Mouse (Mus musculus): Measurements from ENCODE around the gene Lsamp. TPM values are rescaled to one million over a fixed set of nuclear protein-coding genes. Genes with fewer than 3 reads are reported as not detected.

The Lsamp gene
- polyA plus RNA-seq, 1 experiment from 2014 or later: 8.4 TPM

- Histone ChIP-seq H3K4me1 (no peaks in the 10 kb centered on the region), H3K36me3 (no peaks in the 10 kb centered on the region), H3K9ac (no peak overlapping the region), H3K27me3 (no peaks in the 10 kb centered on the region), H3K9me3 (replicated peaks) (no peaks in the 10 kb centered on the region), H3K4me3 (replicated peaks) (no peak overlapping the region), H3K27ac (replicated peaks) (no peak overlapping the region), H3K4me2 (replicated peaks) (no peak overlapping the region)
- no peak for ATAC-seq (ENCODE audit: insufficient number of reproducible peaks, low FRiP score, low TSS enrichment, low read depth)
- 20% methylated on average over 11 of the region's 11 CpGs for WGBS
Observed at GRCm38 (mm10) chr16:42172476-42172875, 2188.3 kb downstream of the Lsamp start.

GRCm38 (mm10) chr16:42178866-42179265, 2194.7 kb downstream of the Lsamp start:
- Histone ChIP-seq H3K9ac (no peak overlapping the region), H3K4me3 (replicated peaks) (no peak overlapping the region), H3K27me3 (no peaks in the 10 kb centered on the region), H3K36me3 (no peaks in the 10 kb centered on the region), H3K27ac (replicated peaks) (no peak overlapping the region), H3K4me2 (replicated peaks) (no peak overlapping the region), H3K9me3 (replicated peaks) (no peaks in the 10 kb centered on the region), H3K4me1 (no peaks in the 10 kb centered on the region)
- WGBS: 72% methylated on average over 3 of the region's 3 CpGs
- no peak for ATAC-seq (ENCODE audit: insufficient number of reproducible peaks, low FRiP score, low TSS enrichment, low read depth)

GRCm38 (mm10) chr16:42180025-42180424, 2195.9 kb downstream of the Lsamp start:
- Histone ChIP-seq H3K4me1 (no peaks in the 10 kb centered on the region), H3K27me3 (no peaks in the 10 kb centered on the region), H3K9me3 (replicated peaks) (no peaks in the 10 kb centered on the region), H3K36me3 (no peaks in the 10 kb centered on the region), H3K9ac (no peak overlapping the region), H3K27ac (replicated peaks) (no peak overlapping the region), H3K4me2 (replicated peaks) (no peak overlapping the region), H3K4me3 (replicated peaks) (no peak overlapping the region)
- no peak for ATAC-seq (ENCODE audit: insufficient number of reproducible peaks, low FRiP score, low TSS enrichment, low read depth)
- WGBS: 77% methylated on average over 6 of the region's 6 CpGs

DNA sequence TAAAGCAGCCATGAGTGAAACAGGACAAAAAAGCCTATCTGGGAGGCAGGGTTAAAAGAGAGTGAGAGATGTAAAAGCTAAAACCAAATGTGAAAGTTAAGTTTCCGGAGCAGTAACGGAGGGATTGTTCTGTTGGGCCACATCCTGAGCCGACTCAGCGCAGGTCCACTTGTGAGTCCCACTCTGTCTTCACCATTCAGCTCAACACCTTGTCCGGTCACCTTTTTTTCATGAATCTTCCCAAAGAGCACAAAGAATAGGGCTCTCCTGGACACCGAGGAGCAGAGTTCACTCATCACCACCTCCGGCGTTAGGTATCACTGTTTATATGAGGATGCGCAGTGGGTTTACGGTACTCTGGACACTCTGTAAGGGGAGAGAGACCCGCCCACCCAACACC, 2196.3 kb downstream of the Lsamp start:
- Histone ChIP-seq H3K27me3 (no peaks in the 10 kb centered on the region), H3K36me3 (no peaks in the 10 kb centered on the region), H3K4me3 (replicated peaks) (no peak overlapping the region), H3K27ac (replicated peaks) (no peak overlapping the region), H3K9me3 (replicated peaks) (no peaks in the 10 kb centered on the region), H3K4me2 (replicated peaks) (no peak overlapping the region), H3K4me1 (no peaks in the 10 kb centered on the region), H3K9ac (no peak overlapping the region)
- ATAC-seq (ENCODE audit: insufficient number of reproducible peaks, low FRiP score, low TSS enrichment, low read depth): no peak
- 96% methylated on average over 11 of the region's 11 CpGs for WGBS

GRCm38 (mm10) chr16:42189431-42190081, 2205.4 kb downstream of the Lsamp start:
- Histone ChIP-seq H3K4me2 (replicated peaks) (peak overlapping the region; percentile 85), H3K9me3 (replicated peaks) (no peaks in the 10 kb centered on the region), H3K4me3 (replicated peaks) (peak overlapping the region; percentile 55), H3K27ac (replicated peaks) (peak overlapping the region; percentile 78; the same call in 1 of the 2 replicates), H3K9ac (no peak overlapping the region; the same call in 1 of the 2 replicates), H3K4me1 (peaks cover 7% of the 10 kb centered on the region; the same call in 1 of the 2 replicates), H3K36me3 (no peaks in the 10 kb centered on the region), H3K27me3 (no peaks in the 10 kb centered on the region)
- ATAC-seq (ENCODE audit: insufficient number of reproducible peaks, low FRiP score, low TSS enrichment, low read depth): no peak
- 19% methylated on average over 14 of the region's 14 CpGs for WGBS

DNA sequence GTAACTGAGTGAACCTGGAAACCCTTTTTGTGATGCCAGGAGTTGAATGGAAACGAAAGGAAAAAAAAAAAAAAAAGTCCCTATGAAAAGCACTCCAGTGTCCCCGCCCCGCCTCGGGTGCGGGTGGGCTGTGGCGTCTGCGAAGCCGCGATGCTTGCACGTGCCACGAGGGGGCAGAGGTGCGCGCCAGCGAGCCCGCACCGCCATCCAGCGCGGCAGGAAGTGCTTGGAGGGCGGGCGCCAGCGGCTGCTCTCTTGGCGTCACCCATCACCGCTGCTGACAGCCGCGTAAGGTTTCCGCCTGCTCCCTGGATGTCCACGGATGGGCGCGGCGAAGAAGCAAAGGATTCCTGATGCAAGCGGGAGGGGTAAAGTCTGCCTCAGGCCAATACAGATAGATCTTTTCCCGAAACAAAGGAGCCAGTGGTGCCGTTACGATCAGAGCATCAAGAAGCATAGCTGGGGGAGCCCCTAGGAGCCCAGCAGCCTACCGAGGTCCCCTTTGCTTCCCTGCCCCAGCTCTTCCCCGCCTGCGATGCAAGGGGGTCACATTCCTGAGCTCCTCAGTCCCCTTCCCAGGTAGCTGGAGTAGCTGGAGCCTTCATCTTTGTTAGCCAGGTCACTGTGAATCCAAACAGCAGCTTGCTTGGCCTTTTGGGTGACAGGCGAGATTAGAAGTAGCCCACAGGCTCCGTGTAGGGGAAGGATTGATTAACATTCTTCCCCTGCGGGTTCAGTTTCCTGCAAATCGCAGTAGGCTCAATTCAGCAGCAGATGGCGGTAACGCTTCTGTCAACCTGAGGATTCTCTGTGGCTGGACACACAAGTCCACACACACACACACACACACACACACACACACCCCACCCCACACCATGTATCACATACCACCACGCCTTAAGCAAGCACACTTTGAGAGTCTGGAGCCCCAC, 2206.2 kb downstream of the Lsamp start:
- peak; percentile 96 for ATAC-seq (ENCODE audit: insufficient number of reproducible peaks, low FRiP score, low TSS enrichment, low read depth)
- Histone ChIP-seq H3K36me3 (no peaks in the 10 kb centered on the region), H3K4me2 (replicated peaks) (peak overlapping the region; percentile 85), H3K4me1 (peaks cover 7% of the 10 kb centered on the region; the same call in 1 of the 2 replicates), H3K9me3 (replicated peaks) (no peaks in the 10 kb centered on the region), H3K9ac (peak overlapping the region; percentile 59), H3K27me3 (no peaks in the 10 kb centered on the region), H3K27ac (replicated peaks) (peak overlapping the region; percentile 96), H3K4me3 (replicated peaks) (peak overlapping the region; percentile 55)
- 1% methylated on average over 44 of the region's 44 CpGs for WGBS

Small RNAs within 50 kb of the gene (microRNA-seq; reads per million reads assigned to microRNA genes)
- gene Gm27887 (ENCODE audit: borderline number of aligned reads) (not detected), gene Gm47276 (ENCODE audit: borderline number of aligned reads) (not detected)

Data from embryonic facial prominence, embryonic 15.5 days (tissue).